Mouse (Mus musculus) right cerebral cortex, postnatal 14 days (tissue): ENCODE measurements around the gene Prkaca.

Source experiments
- DNase-seq: peaks from one replicate; pipeline ENCODE4 v3.0.0; 2022

Gene Prkaca

DNA sequence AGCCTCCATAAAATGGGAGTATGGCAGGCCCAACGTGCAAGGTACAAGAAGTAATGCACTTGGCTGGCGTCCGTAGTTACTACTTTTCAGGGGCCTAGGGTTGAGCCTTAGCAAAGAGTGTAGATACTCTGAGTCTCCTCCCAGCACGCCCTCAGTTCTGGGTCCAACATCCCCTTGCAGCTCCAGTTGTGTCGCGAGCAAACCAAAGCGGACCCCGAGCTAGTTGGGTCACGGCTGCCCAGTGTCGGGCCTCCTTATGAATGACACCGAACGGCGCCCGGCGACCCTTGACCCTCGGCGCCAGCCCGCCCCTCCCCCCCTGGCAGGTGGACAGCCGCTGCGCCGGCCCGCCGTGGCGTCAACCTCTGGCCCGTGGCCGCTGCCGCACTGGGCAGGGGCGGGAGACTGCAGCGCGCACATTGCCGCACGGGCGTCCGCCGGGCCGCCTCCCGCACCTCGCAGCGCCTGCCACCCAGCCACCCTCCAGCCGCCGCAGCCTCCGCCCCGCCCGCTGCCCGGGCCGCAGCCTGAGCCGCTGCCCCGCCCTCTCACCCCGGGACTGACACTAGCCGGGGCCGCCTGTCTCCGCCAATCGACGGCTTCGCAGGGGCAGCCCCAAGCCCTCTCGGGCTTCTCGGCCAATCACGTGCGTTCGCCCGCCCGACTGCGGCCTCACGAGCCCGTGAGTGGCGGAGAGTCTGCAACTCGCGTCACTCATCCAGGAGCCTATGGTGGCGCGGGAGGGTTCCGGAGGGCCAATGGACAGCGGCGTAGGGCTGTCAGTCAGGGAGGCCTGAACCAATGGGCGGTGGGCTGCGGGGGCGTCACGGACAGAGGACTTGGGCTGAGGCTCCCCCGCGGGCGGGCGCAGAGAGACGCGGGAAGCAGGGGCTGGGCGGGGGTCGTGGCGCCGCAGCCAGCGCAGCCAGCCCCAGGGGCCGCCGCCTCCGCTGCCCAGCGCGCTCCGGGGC is at the start of gene Prkaca:
Gene Prkaca (plus strand): TSS at position 844 of the 971 bp plus-strand sequence.
- DNase-seq, result peak; percentile 99

DNA sequence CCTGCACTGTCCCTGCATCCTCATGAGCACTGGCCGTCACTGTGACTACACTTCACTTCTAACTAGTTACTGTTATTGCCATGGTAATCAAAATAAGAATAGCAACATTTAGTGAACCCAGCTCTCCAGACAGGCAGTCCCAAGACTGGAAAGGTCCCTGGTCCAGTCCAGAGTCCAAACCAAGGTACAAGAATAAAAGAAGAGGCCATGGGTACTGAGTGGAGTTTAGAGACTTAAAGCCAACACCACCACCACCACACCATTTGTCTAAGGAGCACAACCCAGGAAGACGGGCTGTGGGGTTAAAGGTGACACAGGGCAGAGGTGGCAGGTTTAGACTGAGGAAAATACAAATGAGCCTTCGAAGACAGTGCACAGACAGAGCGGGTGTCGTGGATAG is 48.2 kb upstream of the Prkaca start:
- no peak for DNase-seq

DNA sequence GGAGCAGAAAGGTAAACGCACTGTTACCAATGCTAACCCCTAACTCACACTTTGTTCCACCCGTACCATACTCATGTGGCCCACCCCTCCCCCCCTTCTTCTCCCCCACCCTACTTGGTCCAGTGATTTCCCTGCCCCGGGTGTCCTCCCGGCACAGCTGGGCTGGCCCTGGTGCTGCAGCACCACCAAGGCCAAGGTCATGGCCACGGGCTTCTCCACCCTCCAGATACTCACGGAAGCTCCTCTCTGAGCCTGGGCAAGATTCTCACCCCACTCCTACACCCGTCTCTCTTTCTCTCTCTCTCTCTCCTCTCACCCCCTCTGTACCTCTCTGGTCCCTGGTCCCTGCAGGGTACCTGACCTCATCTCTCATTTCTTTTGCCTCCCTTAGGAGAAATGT is 46.5 kb upstream of the Prkaca start:
- no peak for DNase-seq

DNA sequence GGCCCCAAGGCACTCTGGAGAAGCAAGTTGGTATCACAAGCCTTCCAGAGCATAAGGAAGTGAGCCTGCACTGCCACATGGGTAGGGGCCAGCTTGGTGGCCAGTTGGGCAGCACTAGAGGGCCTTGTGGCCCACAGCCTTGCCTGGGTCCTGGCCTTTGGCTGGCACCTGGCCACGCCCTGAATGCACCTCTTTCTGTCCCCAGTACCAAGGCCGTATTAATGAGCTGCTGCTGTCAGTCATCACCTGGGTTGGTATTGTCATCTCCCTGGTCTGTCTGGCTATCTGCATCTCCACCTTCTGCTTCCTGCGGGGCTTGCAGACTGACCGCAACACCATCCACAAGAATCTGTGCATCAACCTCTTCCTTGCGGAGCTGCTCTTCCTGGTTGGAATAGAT is 38.6 kb upstream of the Prkaca start:
- DNase-seq, result no peak

- no peak for DNase-seq
These were observed 37.8 kb upstream of the Prkaca start for GRCm38 (mm10) chr8:83934994-83935393.

- DNase-seq, result no peak
These were observed 37.4 kb upstream of the Prkaca start for GRCm38 (mm10) chr8:83935435-83935834.

- DNase-seq, result no peak
These were observed 35.1 kb upstream of the Prkaca start for GRCm38 (mm10) chr8:83937645-83938044.

- DNase-seq, result no peak
These were observed 34.5 kb upstream of the Prkaca start for GRCm38 (mm10) chr8:83938330-83938729.

DNA sequence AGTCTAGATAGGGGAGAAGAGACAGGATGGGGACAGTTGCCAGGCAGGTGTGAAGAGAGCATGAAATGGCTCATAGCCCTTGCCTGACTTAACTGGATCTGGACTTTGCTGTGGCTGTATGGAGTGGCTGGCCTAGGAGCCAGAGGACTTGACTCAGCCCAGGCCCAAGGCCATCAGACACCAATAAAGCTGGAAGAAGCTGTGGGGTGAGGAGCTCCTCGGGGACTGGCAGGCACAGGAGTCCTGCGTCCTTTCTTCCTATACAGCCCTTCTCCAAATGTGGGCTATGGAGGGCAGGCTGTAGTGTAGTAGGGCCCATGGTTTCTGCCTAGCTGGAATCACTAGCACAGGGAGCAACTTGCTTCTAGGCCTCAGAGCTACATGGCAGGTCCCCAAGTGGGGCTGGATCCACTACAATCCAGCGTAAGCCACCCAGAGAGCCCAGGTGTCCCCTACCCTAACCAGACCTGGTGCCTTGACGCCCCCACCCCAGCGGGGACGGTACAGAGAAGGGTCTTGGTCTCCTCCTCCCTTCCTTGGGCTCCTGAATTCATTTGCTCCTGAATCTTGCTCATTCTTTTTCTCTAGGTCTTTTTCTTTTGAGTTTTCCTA is 31.6 kb upstream of the Prkaca start:
- no peak for DNase-seq

GRCm38 (mm10) chr8:83942446-83942845 is 30.3 kb upstream of the Prkaca start:
- no peak for DNase-seq

DNA sequence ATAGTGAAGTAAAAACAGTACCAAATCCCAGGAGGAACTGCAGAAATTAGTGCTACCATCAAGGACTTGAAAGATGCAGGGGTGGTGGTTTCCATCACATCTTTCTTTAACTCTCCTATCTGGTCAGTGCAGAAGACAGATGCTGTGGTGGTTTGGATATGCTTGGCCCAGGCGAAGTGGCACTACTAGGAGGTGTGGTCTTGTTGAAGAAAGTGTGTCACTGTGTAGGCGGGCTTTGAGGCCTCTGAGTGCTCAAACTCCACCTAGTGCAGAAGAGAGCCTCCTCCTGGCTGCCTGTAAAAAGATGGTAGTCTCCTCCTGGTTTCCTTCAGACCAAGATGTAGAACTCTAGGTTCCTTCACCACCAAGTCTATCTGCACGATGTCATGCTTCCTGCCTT is 27.3 kb upstream of the Prkaca start:
- DNase-seq, result no peak

DNA sequence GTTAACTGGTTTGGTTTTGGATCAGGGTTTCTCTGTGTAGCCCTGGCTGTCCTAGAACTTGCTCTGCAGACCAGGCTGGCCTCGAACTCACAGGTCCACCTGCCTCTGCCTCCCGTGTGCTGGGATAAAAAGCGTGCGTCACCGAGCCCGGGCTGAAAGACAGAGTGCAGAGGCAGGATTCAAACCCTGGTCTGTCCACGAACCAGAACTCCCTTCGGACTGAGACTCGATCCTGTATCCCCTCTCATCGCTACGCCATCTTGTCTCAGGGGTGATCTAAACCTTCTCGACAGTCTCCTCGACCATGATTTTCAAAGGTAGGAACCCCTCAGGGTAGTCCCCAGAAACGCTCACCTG is 18.1 kb upstream of the Prkaca start:
- no peak for DNase-seq

- DNase-seq, result peak; percentile 99
These were observed 17.5 kb upstream of the Prkaca start, which contains the start of the genes Gm10644 and Asf1b for GRCm38 (mm10) chr8:83955106-83955957. Gene Gm10644, minus strand, starts transcription at chr8:83955205. Gene Asf1b, plus strand, starts transcription at chr8:83955507.

GRCm38 (mm10) chr8:83955958-83956218 is 16.9 kb upstream of the Prkaca start:
- DNase-seq, result no peak

DNA sequence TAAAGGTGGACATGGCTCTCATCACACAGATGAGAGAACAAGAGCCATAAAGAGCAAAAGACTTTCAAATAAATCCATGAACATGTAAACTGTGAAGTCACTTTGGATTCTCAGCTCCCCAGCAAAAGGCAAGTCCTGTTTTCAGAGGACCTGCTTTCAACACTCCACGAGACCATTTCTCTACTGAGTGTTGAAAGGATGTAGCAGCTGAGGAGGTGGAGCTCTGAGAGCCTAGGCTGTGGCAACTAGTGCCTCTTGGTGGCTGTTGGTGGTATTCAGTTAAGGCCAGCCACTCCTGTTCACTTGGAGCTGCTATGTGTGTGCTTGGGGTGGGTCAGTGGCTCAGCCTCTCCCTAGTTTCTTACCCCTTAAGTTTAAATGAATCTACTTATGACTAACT is 16.0 kb upstream of the Prkaca start:
- DNase-seq, result no peak

DNA sequence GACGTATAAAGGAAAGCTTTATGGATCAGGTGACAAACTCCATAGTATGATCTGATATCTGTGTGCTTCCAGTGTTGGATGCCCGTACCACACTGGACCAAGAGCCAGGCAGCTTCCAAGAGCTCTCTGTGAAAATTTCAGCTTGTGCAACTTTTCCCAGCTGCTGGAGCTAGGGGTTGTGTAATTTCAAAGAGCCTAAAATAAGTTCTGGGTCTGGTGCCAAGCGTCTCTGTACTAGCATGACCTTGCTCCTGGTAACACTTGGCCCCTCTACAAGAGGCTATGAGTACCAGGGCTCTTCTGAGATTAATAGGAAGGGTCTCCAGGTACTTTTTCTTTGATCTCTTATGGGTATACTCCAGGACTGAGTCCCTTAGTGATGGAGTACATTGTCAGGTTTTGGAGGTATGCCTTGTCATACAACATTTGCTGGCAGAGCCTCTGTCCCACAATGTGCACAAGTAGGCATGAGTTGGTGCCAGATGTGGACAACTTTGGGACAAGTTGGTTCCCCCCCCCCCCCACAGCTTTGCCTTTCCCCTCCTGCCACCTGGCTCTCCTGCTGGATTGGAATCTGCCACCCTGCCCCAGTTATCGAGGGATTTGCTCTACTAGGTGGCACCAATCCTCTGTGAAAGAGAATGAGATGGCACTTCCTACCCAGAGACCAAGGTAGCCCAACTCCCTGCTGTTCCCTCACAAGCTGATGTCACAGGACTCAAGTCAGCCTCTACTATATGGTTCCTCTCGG is 8.6 kb upstream of the Prkaca start:
- no peak for DNase-seq

GRCm38 (mm10) chr8:83967701-83968100 is 5.1 kb upstream of the Prkaca start:
- DNase-seq, result no peak

DNA sequence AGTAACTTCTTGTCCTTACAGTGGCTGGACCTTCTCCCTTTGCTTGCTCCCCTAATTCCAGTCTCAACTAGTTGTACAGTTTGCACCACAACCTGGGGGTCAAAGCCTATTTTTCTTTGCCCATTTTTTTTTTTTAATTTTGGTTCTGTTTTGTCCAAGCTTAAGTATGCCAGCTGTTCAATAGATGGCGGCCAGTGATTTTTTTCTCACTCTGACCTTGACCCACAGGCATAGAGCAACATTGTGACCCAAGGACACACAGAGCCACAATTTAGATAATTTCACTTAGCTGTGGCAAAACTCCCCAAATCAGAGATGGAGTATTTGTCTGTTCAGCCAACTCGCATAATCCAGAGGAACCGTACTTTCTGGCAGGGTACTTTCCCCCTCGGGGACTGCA is 1.7 kb upstream of the Prkaca start:
- DNase-seq, result no peak

GRCm38 (mm10) chr8:83971661-83972060 is 1.1 kb upstream of the Prkaca start:
- no peak for DNase-seq

DNA sequence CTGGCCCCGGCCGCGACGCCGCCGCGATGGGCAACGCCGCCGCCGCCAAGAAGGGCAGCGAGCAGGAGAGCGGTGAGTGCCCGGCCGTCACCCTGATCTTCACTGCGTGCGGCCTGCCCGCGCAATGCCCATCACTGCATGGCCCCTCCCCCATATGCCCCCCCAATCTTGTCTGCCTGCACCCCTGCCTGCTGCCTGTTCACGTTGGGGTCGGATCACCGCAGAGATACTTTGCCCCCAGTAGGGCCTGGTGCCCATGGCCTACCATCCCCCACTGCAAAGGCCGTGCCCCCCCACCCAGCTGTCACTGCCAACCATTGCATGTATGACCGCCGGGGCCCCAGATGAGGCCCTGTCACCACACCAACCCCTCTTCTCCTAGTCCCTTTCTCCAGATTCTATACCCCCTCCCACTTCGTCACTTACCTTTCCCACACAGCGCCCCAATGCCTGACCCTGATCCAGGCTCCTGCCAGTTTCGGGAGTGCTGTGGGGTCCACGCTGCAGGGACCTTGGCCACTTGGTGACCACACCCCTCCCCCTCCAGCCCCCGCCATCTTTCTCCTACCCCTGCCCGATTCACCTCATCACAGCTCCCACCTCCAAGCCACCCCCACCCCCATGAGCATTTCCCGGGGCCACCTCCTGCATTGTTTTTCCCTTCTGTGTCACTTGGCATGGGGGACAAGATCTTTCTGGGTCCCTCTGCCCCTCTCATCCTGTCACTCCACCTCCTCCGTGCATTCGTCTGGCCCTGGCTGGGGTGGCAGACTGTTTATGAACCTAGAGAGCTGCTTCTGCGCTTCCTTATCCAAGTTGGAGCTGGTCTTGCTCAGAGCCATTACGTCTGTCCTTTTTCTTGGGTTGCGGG is 603 bp downstream of the Prkaca start:
- DNase-seq, result no peak

DNA sequence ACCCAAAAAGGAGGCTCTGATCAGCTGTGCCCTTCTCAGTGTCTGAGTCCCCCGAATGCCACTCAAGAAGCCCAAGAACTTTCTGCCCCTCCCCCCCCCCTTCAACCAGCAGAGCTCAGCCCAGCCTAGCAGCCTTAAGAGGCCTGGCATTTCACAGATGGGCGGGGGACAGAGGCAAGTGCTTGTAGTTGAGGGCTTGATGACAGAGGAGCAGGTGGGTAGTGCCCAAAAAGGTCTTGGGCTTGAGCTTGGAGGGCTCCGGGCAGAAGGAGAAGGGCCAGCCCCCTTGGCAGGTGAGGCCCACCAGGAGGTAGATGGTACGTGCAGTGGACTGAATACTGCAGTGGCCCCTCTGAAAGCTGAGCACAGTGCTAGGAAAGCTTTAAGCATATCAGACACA is 1.7 kb downstream of the Prkaca start:
- no peak for DNase-seq

- DNase-seq, result no peak
These were observed 3.4 kb downstream of the Prkaca start for GRCm38 (mm10) chr8:83976101-83976630.
